Mouse (Mus musculus) layer of hippocampus, adult 18-20 months (tissue): ENCODE measurements around the gene Sval3. TPM values are rescaled to one million over a fixed set of nuclear protein-coding genes. Genes with fewer than 3 reads are reported as not detected.
A peak's percentile ranks its signal among the peaks of the same experiment; 100 is the strongest.

Experiments used
- DNase-seq, 2 experiments: peaks; one replicate each; pipeline ENCODE4 v3.0.0; 2022; ENCODE audit warnings: low spot score in 2 of 2
- long read RNA-seq: library from polyadenylated mRNA; stranded (forward); transcript quantifications from one replicate; pipeline ENCODE4 v2.0.0, GENCODE M21; 2021
- total RNA-seq, 2 experiments: library from RNA; stranded (reverse); gene quantifications; 2 replicates each; pipeline ENCODE4 v1.2.3; 2021

The Sval3 gene
- not detected for total RNA-seq
- long read RNA-seq: 0 reads

- no peak for DNase-seq
Observed at GRCm38 (mm10) chr6:41967840-41968239, at the start of gene Sval3. TSS of gene Sval3 (plus strand) at chr6:41968140.

GRCm38 (mm10) chr6:41951330-41951729 lies 16.6 kb upstream of the Sval3 start, which contains the start of gene Sval1:
TSS of gene Sval1 (plus strand) at chr6:41951630.
- DNase-seq: peak; percentile 2 to 7

Other genes with a start within 250 kb of the Sval3 start
- not detected for gene Olfr459, start 193.0 kb upstream of the Sval3 start, total RNA-seq
- gene Pip, start 120.6 kb upstream of the Sval3 start, total RNA-seq: not detected
- gene Sval2, start 115.2 kb upstream of the Sval3 start, total RNA-seq: not detected
- not detected for gene Sval1, start 16.5 kb upstream of the Sval3 start, total RNA-seq
- gene Sva, start 70.3 kb downstream of the Sval3 start, total RNA-seq: not detected
- gene Tas2r139, start 172.8 kb downstream of the Sval3 start, total RNA-seq: not detected
- not detected for gene Tas2r144, start 247.2 kb downstream of the Sval3 start, total RNA-seq